Mouse (Mus musculus) lung, postnatal 0 days (tissue): ENCODE data around the gene AC134908.4.

Experiments
- CTCF ChIP-seq: IDR thresholded peaks from 2 replicates; pipeline ENCODE4 v1.5.1; 2016; ENCODE audit warnings: antibody characterized with exemption, mild to moderate bottlenecking
- EP300 ChIP-seq: IDR thresholded peaks from 2 replicates; pipeline ENCODE4 v1.6.1; 2016; ENCODE audit warnings: antibody characterized with exemption, mild to moderate bottlenecking, control low read depth

GRCm38 (mm10) chr17:25825311-25825710 lies 29.9 kb upstream of the AC134908.4 start:
- TF ChIP-seq CTCF: no peak
- no peak for TF ChIP-seq EP300
